ENCODE assay signal across 8 mouse cellular contexts in the genomic region with DNA sequence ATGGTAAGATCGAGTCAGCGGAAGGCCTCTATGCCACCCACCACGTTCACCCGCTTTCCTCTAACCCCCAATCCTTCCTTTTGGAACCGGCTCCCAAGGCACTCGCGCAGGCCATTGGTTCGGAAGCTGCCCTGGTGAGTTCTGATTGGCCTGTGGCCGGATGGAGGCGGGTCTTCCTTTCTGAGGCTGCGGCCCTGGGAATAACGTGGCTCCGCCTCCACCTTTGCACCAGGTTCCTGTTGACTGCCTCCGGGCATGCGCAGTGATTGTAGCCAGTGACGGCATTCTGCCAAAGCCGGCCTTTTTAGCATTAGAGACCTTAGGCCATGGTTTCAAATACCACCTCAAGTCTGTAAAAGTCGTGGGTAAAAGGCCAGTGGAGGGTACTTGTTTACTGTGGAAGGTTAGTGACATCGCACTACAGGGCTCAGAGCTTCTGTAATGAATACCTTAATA. TPM values are rescaled to one million over a fixed set of nuclear protein-coding genes. Genes with fewer than 3 reads are reported as not detected.
DNase-seq lines count a peak whose midpoint lies in the region; ATAC-seq lines count a peak whose summit lies in the region.

No protein-coding gene starts in this region.

- peak; percentile 99 for DNase-seq in adipocyte (ENCODE audit: low spot score)
- DNase-seq in embryo, embryonic 10 days (ENCODE audit: low spot score): peak; percentile 95
- DNase-seq in gastrocnemius, postnatal 10 days: peak; percentile 93
- DNase-seq in induced T-regulatory cell, adult 2 months (ENCODE audit: low read depth): peak; percentile 96
- peak; percentile 95 to 97 for DNase-seq in left cerebral cortex, adult 9 months (ENCODE audit: low spot score in 2 of 2)
- DNase-seq in right cerebral cortex, postnatal 14 days: peak; percentile 92
- DNase-seq in urinary bladder, postnatal 36 days (ENCODE audit: low spot score in 2 of 2): peak; percentile 88 to 95

- peak; percentile 95 for ATAC-seq in megakaryocyte progenitor cell, adult 5-6 weeks (replicated peaks; ENCODE audit: poor library complexity)

RNA-seq across cellular contexts. Expression of a gene that starts 6.5 kb away (rescaled TPM):
- 1 to 10 TPM; 1.3 to 1.9 TPM for total RNA-seq in gastrocnemius, postnatal 10 days (2021)
- 73.0 and 75.7 TPM in 2 replicates for total RNA-seq in megakaryocyte progenitor cell, adult 5-6 weeks (2015)
- 98.9 and 103 TPM in 2 replicates for total RNA-seq in megakaryocyte progenitor cell, adult 5-6 weeks (2017)

RNA-seq across cellular contexts. Expression of a gene that starts 22.3 kb away (rescaled TPM):
- 1 to 10 TPM; 6.4 to 8.6 TPM for total RNA-seq in gastrocnemius, postnatal 10 days (2021)
- 53.5 and 64.6 TPM in 2 replicates for total RNA-seq in megakaryocyte progenitor cell, adult 5-6 weeks (2015)
- 79.2 and 81.6 TPM in 2 replicates for total RNA-seq in megakaryocyte progenitor cell, adult 5-6 weeks (2017)

RNA-seq across cellular contexts. Expression of a gene that starts 35.9 kb away (rescaled TPM):
- total RNA-seq in gastrocnemius, postnatal 10 days (2021): 10 to 100 TPM; 21.8 to 25.4 TPM
- total RNA-seq in megakaryocyte progenitor cell, adult 5-6 weeks (2015): 11.9 and 14.4 TPM in 2 replicates
- 16.3 and 25.5 TPM in 2 replicates for total RNA-seq in megakaryocyte progenitor cell, adult 5-6 weeks (2017)

RNA-seq across cellular contexts. Expression of a gene that starts 48.9 kb away (rescaled TPM):
- total RNA-seq in gastrocnemius, postnatal 10 days (2021): 100 to 1,000 TPM; 291 to 335 TPM
- total RNA-seq in megakaryocyte progenitor cell, adult 5-6 weeks (2015): 1,002 and 1,150 TPM in 2 replicates
- 1,310 and 1,340 TPM in 2 replicates for total RNA-seq in megakaryocyte progenitor cell, adult 5-6 weeks (2017)

Comparison
In these comparisons a context has a peak if more than half of its experiments do, and no peak if none do; other contexts are left out.
1. Peak in every context shown above with its lines: DNase-seq and ATAC-seq.
2. RNA of a gene that starts 6.5 kb away (total RNA-seq): 73.0 to 103 TPM in megakaryocyte progenitor cell, adult 5-6 weeks; 1.3 to 1.9 TPM in gastrocnemius, postnatal 10 days; every median in the first group is over 10 times any median in the second.
3. RNA of a gene that starts 22.3 kb away (total RNA-seq): 53.5 to 81.6 TPM in megakaryocyte progenitor cell, adult 5-6 weeks; 6.4 to 8.6 TPM in gastrocnemius, postnatal 10 days; every median in the first group is over 4 times any median in the second.